Mouse (Mus musculus): ENCODE data around the gene Gli1. TPM values are rescaled to one million over a fixed set of nuclear protein-coding genes. Genes with fewer than 3 reads are reported as not detected.
A peak's percentile ranks its signal among the peaks of the same experiment; 100 is the strongest.

Gene Gli1
- polyA plus RNA-seq, 1 experiment, result 1.7 TPM

DNA sequence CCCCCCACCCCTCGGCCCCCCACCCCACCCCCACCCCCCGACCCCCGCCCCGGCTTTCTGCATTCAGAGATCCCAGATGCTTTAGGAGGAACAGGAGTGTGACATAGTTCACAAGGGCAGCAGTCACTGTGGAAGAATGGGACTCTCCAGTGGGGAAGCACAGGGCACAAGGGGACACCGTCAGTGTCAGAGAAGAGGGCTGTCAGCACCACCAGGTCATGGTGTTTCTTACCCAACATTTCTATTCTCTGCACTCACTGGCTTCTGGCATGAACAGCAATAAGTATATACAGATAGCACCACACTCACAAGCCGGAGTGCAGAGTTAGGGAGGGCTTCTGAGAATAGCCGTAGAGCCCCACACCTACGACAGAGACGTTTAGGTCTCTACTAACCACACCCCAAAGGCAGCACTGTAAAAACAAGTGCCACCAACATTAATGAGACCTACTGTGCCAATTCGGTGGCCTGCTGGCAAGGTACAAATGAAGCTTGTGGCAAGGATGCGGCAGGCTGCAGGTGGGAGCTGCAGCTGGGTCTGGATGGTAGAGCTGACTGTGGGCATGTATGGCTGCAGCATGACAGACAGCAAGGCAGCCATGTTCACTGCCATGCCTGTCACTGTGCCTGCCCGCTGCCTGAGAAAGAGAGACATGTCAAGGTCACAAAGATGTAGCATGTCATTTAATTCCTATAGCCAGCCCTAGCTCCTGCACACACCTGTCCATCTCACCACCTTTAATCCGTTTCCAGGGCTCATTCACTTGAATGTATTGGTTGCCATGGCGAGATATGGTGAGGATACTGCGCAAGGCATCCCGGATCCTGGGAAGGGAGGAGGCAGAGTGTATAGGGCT lies 44.5 kb downstream of the Gli1 start:
- no peak for DNase-seq
- Histone ChIP-seq H3K27ac (ENCODE audit: insufficient read depth, low read depth, low read length) (no peak overlapping the region), H3K36me3 (ENCODE audit: control insufficient read depth, insufficient read depth, low read length) (peaks cover 8% of the 10 kb centered on the region), H3K4me3 (ENCODE audit: insufficient read depth, low read depth, low read length) (no peak overlapping the region), H3K4me1 (ENCODE audit: control insufficient read depth, insufficient read depth, low read length) (peaks cover 13% of the 10 kb centered on the region; the same call in 1 of the 2 replicates), H3K27me3 (replicated peaks; ENCODE audit: control insufficient read depth, insufficient read depth, low read length) (no peaks in the 10 kb centered on the region)
- TF ChIP-seq CTCF (conservative IDR thresholded peaks at IDR 0.05; ENCODE audit: insufficient read depth, insufficient read length, low read depth, low read length) (no peak), POLR2A (IDR thresholded peaks at IDR 0.05; ENCODE audit: low read depth, low read length) (no peak)
- WGBS, result 88% methylated on average over 16 of the region's 16 CpGs

DNA sequence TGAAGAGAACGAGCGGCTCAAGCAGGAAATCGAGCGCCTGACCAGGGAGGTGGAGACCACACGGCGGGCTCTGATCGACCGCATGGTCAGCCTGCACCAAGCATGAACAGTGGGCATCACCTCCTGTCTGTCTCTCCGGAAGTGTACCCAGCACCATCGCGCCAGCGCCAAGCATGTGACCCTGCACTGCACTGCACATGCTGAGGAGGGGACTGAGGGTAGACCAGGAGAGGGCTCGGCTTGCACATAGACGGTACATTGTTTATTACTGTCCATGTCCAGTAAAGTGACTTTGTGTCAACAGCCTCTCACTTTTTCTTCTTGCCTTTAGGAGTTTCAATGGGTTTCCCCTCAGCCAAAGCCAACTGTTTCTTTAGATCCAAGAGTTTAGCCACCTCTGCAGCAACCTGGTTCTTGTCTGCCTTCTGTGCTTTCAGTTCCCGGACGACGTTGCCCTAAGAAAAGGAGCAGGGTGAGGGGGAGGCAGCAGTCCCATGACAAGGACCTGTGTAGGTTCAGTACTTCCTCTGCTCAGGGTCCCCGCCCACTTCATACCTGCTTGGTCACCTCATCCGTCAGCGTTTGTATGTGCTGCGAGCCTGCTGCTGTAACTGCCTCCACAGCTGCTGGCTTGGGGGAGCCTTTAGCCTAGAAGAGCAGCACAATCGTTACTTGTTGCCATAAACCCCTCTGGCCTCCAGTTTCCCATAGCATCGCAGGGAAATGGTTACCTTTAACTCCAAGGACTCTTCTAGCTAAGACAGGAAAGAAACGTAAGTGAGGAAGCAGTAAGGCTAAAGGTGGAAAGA lies 45.6 kb downstream of the Gli1 start:
- TF ChIP-seq CTCF (conservative IDR thresholded peaks at IDR 0.05; ENCODE audit: insufficient read depth, insufficient read length, low read depth, low read length) (no peak), POLR2A (IDR thresholded peaks at IDR 0.05; ENCODE audit: low read depth, low read length) (no peak)
- DNase-seq, result no peak
- Histone ChIP-seq H3K4me1 (ENCODE audit: control insufficient read depth, insufficient read depth, low read length) (peaks cover 16% of the 10 kb centered on the region; the same call in 1 of the 2 replicates), H3K4me3 (ENCODE audit: insufficient read depth, low read depth, low read length) (no peak overlapping the region), H3K27me3 (replicated peaks; ENCODE audit: control insufficient read depth, insufficient read depth, low read length) (no peaks in the 10 kb centered on the region), H3K36me3 (ENCODE audit: control insufficient read depth, insufficient read depth, low read length) (peaks cover 8% of the 10 kb centered on the region), H3K27ac (ENCODE audit: insufficient read depth, low read depth, low read length) (no peak overlapping the region)
- 83% methylated on average over 24 of the region's 24 CpGs for WGBS

DNA sequence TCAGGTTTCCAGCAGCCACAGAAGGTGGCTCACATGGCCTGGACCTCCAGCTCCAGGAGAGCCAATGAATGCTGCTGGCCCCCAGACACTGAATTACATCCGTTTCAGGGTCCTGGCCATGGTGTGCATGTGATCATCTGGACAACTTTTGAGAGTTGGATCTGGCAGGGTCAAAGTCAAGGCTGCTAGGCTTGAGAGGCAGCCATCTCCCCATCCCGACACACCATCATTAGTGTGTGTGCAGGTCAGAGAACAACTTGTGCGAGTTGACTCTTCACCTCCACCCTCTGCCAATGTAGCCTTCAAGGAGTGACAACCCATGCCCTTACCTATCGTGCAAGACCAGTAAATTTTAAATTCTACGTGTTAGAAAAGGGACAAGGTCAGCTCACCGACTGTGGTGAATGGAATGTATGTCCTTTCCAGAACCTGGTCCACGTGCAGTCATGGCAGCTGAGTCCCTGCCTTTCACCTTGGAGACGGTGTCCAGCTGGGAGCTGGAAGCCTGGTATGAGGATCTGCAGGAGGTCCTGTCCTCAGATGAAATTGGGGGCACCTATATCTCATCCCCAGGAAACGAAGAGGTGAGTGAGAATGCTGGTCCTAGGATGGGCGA lies 46.8 kb downstream of the Gli1 start:
- H3K27me3 ChIP-seq (replicated peaks; ENCODE audit: control insufficient read depth, insufficient read depth, low read length), result no peaks in the 10 kb centered on the region
- DNase-seq, result peak; percentile 27
- 71% methylated on average over 10 of the region's 10 CpGs for WGBS
- no peak for TF ChIP-seq CTCF (conservative IDR thresholded peaks at IDR 0.05; ENCODE audit: insufficient read depth, insufficient read length, low read depth, low read length)
- TF ChIP-seq POLR2A (IDR thresholded peaks at IDR 0.05; ENCODE audit: low read depth, low read length), result no peak
- peaks cover 16% of the 10 kb centered on the region; the same call in 1 of the 2 replicates for H3K4me1 ChIP-seq (ENCODE audit: control insufficient read depth, insufficient read depth, low read length)
- no peak overlapping the region for H3K27ac ChIP-seq (ENCODE audit: insufficient read depth, low read depth, low read length)
- H3K4me3 ChIP-seq (ENCODE audit: insufficient read depth, low read depth, low read length), result no peak overlapping the region
- H3K36me3 ChIP-seq (ENCODE audit: control insufficient read depth, insufficient read depth, low read length), result peaks cover 7% of the 10 kb centered on the region

DNA sequence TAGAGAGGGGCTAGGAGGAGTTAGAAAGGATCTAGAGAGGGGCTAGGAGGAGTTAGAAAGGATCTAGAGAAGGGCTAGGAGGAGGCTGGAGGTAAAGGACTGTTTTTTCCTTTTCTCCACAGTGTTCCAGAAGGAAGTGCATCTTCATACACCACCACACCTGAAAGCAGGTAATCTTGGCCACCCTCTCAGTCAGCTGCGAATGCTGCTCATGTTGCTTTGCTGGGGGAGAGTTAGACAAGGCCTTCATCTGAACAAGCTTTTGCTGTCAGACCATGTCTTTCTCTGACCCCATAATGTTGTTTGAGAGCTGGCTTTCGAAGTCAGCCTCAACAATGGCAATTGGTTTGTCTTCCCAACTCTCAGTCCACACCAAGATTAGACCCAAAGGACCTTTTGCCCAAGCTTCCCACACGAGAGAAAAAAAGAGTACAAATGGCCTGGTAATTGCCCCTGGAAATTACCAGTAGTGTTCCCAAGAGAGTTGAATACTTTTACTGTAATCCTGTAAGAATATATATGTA lies 48.1 kb downstream of the Gli1 start:
- Histone ChIP-seq H3K4me3 (ENCODE audit: insufficient read depth, low read depth, low read length) (no peak overlapping the region), H3K27ac (ENCODE audit: insufficient read depth, low read depth, low read length) (no peak overlapping the region), H3K4me1 (ENCODE audit: control insufficient read depth, insufficient read depth, low read length) (peaks cover 22% of the 10 kb centered on the region; the same call in 1 of the 2 replicates), H3K36me3 (ENCODE audit: control insufficient read depth, insufficient read depth, low read length) (peaks cover 5% of the 10 kb centered on the region; the same call in 1 of the 2 replicates), H3K27me3 (replicated peaks; ENCODE audit: control insufficient read depth, insufficient read depth, low read length) (no peaks in the 10 kb centered on the region)
- TF ChIP-seq CTCF (conservative IDR thresholded peaks at IDR 0.05; ENCODE audit: insufficient read depth, insufficient read length, low read depth, low read length), result no peak
- no peak for TF ChIP-seq POLR2A (IDR thresholded peaks at IDR 0.05; ENCODE audit: low read depth, low read length)
- DNase-seq, result no peak
- 73% methylated on average over 3 of the region's 3 CpGs for WGBS

DNA sequence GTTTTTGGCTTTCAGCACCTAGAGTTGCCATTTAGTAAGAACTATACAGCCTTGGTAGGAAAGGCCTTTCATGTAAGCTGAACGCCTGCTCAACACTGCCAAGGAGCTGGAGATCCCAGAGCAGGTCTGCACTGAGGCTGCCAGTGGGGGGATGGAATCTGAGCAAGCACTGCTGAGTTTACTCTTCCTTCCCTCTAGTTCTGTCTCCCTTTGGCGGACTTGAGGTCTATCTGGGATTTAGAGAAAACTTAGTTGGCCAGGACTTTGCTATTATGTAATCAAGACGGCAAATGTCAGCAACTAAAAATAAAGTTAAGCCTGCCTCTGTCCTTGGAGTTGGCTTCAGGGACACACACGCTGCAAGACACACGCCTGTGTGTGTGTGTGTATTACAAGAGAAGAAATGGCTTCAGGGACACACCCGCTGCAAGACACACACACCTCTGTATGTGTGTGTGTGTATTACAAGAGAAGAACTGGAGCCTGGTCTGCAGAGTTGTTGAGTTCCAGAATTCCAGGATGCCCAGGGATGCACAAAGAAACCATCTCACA lies 48.7 kb downstream of the Gli1 start:
- Histone ChIP-seq H3K27ac (ENCODE audit: insufficient read depth, low read depth, low read length) (peak overlapping the region; percentile 59), H3K4me1 (ENCODE audit: control insufficient read depth, insufficient read depth, low read length) (peaks cover 22% of the 10 kb centered on the region; the same call in 1 of the 2 replicates), H3K4me3 (ENCODE audit: insufficient read depth, low read depth, low read length) (no peak overlapping the region), H3K27me3 (replicated peaks; ENCODE audit: control insufficient read depth, insufficient read depth, low read length) (no peaks in the 10 kb centered on the region), H3K36me3 (ENCODE audit: control insufficient read depth, insufficient read depth, low read length) (peaks cover 5% of the 10 kb centered on the region; the same call in 1 of the 2 replicates)
- peak; percentile 55 for DNase-seq
- WGBS, result 36% methylated on average over 6 of the region's 6 CpGs
- no peak for TF ChIP-seq CTCF (conservative IDR thresholded peaks at IDR 0.05; ENCODE audit: insufficient read depth, insufficient read length, low read depth, low read length)
- no peak for TF ChIP-seq POLR2A (IDR thresholded peaks at IDR 0.05; ENCODE audit: low read depth, low read length)

DNA sequence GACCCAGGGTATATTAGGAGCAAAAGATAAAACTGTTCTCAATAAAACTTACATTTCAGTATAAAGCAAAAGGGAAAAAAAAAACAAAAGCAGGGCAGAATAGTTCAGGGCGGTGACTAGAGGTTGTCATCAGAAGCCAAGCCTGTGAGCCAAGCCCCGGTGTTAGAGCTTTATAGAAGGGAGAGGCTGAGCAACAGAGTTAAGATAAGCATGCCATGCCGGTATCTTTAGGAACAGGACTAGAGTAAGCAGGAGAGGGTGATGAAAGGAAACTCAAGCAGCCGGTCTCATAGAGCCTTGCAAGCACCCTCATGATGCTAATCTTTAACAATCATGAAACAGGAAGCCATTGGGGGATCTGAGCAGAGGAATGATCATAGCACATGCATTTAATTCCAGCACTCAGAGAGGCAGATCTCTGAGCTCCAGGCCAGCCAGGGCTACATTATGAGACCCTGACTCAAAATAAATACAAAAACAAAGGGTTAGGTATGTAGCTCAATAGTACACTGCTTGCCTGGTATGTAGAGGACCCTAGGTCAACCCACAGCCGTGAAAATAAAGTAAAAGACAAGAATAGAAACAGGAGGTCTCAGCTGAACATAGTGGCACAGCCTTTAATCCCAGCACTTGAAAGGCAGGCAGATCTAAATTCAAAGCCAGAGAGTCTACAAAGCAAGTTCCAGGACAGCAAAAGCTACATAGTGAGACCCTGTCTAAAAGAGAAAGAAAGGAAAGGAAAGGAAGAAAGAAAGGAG lies 49.7 kb downstream of the Gli1 start:
- 24% methylated on average over 5 of the region's 5 CpGs for WGBS
- peaks cover 5% of the 10 kb centered on the region; the same call in 1 of the 2 replicates for H3K36me3 ChIP-seq (ENCODE audit: control insufficient read depth, insufficient read depth, low read length)

More for the DNA sequence above, 49.7 kb downstream of the Gli1 start:
- H3K27ac ChIP-seq (ENCODE audit: insufficient read depth, low read depth, low read length), result no peak overlapping the region
- no peak for DNase-seq
- H3K27me3 ChIP-seq (replicated peaks; ENCODE audit: control insufficient read depth, insufficient read depth, low read length), result no peaks in the 10 kb centered on the region
- TF ChIP-seq POLR2A (IDR thresholded peaks at IDR 0.05; ENCODE audit: low read depth, low read length), result no peak
- no peak for TF ChIP-seq CTCF (conservative IDR thresholded peaks at IDR 0.05; ENCODE audit: insufficient read depth, insufficient read length, low read depth, low read length)
- H3K4me3 ChIP-seq (ENCODE audit: insufficient read depth, low read depth, low read length), result no peak overlapping the region
- peaks cover 30% of the 10 kb centered on the region for H3K4me1 ChIP-seq (ENCODE audit: control insufficient read depth, insufficient read depth, low read length)

Data from kidney, adult 2 months (tissue).